Mouse (Mus musculus) stomach, postnatal 0 days (tissue): ENCODE data around the gene Vapa. TPM values are rescaled to one million over a fixed set of nuclear protein-coding genes. Genes with fewer than 3 reads are reported as not detected.
"Not testable (repeated sequence)": the region's sequence is repeated elsewhere in the genome, so short reads cannot be mapped to it uniquely, and the experiment has no call there.

Experiments used
- ATAC-seq: fragments of 200-750 bp; cut with Nextera tagmentation; 2 replicates; pipeline ENCODE4 v1.8.0; 2017; ENCODE audit not compliant: low FRiP score, low TSS enrichment
- DNase-seq: peaks from one replicate; pipeline ENCODE4 v3.0.0-alpha.2; 2016; ENCODE audit warnings: low spot score
- H3K27ac ChIP-seq: fragments of 300-500 bp; sonication (generic); replicated peaks from 2 replicates; pipeline ENCODE4 v1.5.1; 2014; ENCODE audit warnings: mild to moderate bottlenecking, control low read depth
- H3K27me3 ChIP-seq: fragments of 300-500 bp; sonication (generic); 2 replicates; pipeline ENCODE4 v1.6.1; 2014; ENCODE audit warnings: low read length; ENCODE audit not compliant: control insufficient read depth, insufficient read depth
- H3K36me3 ChIP-seq: fragments of 300-500 bp; sonication (generic); 2 replicates; pipeline ENCODE4 v1.6.1; 2014; ENCODE audit warnings: low read length, mixed read lengths; ENCODE audit not compliant: control insufficient read depth, insufficient read depth
- H3K4me1 ChIP-seq: fragments of 300-500 bp; sonication (generic); replicated peaks from 2 replicates; pipeline ENCODE4 v1.6.1; 2014; ENCODE audit warnings: antibody characterized with exemption; ENCODE audit not compliant: control insufficient read depth, insufficient read depth
- H3K4me2 ChIP-seq: fragments of 300-500 bp; sonication (generic); replicated peaks from 2 replicates; pipeline ENCODE4 v1.6.1; 2014; ENCODE audit warnings: low read depth, mild to moderate bottlenecking, control low read depth, moderate library complexity
- H3K4me3 ChIP-seq: fragments of 300-500 bp; sonication (generic); 2 replicates; pipeline ENCODE4 v1.5.1; 2014; ENCODE audit warnings: low read depth, low read length, control low read depth
- H3K9ac ChIP-seq: fragments of 300-500 bp; sonication (generic); 2 replicates; pipeline ENCODE4 v1.6.1; 2014; ENCODE audit warnings: mild to moderate bottlenecking, low read length, control low read depth, mixed read lengths
- H3K9me3 ChIP-seq: fragments of 300-500 bp; sonication (generic); 2 replicates; pipeline ENCODE4 v1.6.1; 2016; ENCODE audit warnings: low read length; ENCODE audit not compliant: control insufficient read depth
- CTCF ChIP-seq: IDR thresholded peaks from 2 replicates; pipeline ENCODE4 v1.5.1; 2016; ENCODE audit warnings: antibody characterized with exemption, low read depth, mild to moderate bottlenecking, moderate library complexity
- EP300 ChIP-seq: optimal IDR thresholded peaks from 2 replicates; pipeline ENCODE3; 2016; ENCODE audit warnings: antibody characterized with exemption
- WGBS: fragments of 180-500 bp; shearing (Covaris S2); extraction: QIAGEN DNeasy Blood & Tissue Kit; methylation state at CpG from one replicate; pipeline ENCODE4 v1.1.7; 2014; 5-methylcytosine and 5-hydroxymethylcytosine counted together
- polyA plus RNA-seq: library from polyadenylated mRNA; unstranded; fragments of >200 nt; fragmentation: Nextera tagmentation; extraction: Ambion mirVana; gene quantifications from 2 replicates; pipeline ENCODE4 v1.2.1, GENCODE M21; 2015

The Vapa gene
- polyA plus RNA-seq, 1 experiment from 2014 or later: 203 TPM

DNA sequence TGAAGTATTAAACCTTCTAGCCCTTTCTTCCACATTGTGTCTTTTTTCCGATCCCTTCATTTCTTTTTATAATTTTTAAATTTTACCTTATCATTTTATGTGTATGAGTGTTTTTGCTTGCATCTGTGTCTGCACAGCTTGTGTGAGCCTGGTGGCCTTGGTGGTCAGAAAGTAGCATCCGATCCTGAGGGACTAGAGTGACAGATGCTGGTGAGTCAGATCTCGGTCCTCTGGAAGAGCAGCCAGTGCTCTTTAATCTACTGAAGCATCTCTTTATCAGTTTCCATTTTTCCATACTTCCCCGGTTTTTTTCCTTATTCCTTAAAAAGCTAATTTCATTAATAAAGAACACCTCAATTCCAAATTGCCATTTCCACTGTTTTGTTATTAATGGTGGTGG is 63.0 kb downstream of the Vapa start:
- no peaks in the 10 kb centered on the region for H3K27me3 ChIP-seq
- no peaks in the 10 kb centered on the region for H3K36me3 ChIP-seq
- no peak overlapping the region for H3K4me2 ChIP-seq
- H3K4me3 ChIP-seq: no peak overlapping the region
- WGBS: 84% methylated on average over 4 of the region's 4 CpGs
- DNase-seq (no peak), ATAC-seq (no peak)
- no peak overlapping the region for H3K9ac ChIP-seq
- no peaks in the 10 kb centered on the region for H3K9me3 ChIP-seq
- TF ChIP-seq EP300 (no peak), CTCF (no peak)
- H3K27ac ChIP-seq: no peak overlapping the region
- no peaks in the 10 kb centered on the region for H3K4me1 ChIP-seq

DNA sequence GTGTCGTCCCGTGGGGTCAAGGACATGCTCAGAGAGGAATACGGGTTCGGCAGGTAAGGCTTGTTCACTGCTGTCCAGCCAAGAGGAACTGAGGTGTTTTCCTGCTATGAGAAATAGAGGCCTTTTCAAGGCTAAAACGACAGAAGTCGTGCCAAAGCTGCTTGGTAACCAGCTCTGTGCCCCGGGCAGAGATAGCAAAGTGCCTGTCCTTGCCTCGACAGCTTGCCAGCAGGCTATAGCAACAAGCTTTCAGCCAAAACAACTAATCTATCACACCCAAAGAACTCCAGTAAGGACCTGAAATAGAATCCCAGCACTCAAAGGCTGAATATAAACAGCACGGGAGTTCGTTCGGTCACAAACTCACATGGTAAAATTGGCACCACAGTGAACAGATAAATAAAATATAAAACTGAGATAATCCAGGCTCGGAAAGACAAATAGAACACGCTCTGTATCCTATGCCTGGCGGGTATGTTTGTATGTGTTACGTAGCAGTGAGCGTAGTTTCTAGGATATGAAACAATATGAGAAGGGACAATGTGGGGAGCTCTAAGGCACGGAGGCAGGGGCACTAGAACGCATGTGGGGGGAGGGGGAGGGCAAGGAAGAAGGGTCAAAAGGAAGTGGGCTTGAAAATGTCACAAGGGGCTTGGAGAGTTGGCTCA is 64.5 kb downstream of the Vapa start:
- DNase-seq: no peak
- TF ChIP-seq EP300 (peak; percentile 67), CTCF (no peak)

DNA sequence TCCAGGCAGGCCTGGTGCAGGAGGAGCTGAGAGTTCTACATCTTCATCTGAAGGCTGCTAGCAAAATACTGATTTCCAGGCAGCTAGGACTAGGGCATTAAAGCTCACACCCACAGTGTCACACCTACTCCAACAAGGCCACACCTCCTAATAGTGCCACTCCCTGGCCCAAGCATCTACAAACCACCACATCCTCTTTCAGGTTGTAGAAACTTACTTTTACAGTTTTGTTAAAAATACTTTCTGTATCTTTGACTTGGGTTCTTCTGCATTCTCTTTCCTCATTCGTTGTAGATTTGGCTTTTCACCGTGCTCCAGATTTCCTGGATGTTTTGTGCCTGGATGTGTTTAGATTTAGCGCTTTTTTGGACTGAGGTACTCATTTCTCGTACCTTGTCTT is 67.1 kb downstream of the Vapa start:
- WGBS: 84% methylated on average over 4 of the region's 4 CpGs
- not testable (repeated sequence) for H3K4me2 ChIP-seq, H3K27me3 ChIP-seq, H3K9me3 ChIP-seq, ATAC-seq, H3K9ac ChIP-seq, H3K36me3 ChIP-seq, H3K4me3 ChIP-seq, H3K4me1 ChIP-seq, DNase-seq, H3K27ac ChIP-seq

More for the DNA sequence above, 64.5 kb downstream of the Vapa start:
- H3K9me3 ChIP-seq: no peaks in the 10 kb centered on the region
- H3K4me1 ChIP-seq: no peaks in the 10 kb centered on the region
- no peaks in the 10 kb centered on the region for H3K36me3 ChIP-seq
- WGBS: 30% methylated on average over 18 of the region's 18 CpGs
- peak; percentile 72 for ATAC-seq
- H3K9ac ChIP-seq: no peak overlapping the region
- no peak overlapping the region for H3K4me2 ChIP-seq
- H3K27ac ChIP-seq: peak overlapping the region; percentile 69
- no peak overlapping the region for H3K4me3 ChIP-seq
- H3K27me3 ChIP-seq: no peaks in the 10 kb centered on the region

DNA sequence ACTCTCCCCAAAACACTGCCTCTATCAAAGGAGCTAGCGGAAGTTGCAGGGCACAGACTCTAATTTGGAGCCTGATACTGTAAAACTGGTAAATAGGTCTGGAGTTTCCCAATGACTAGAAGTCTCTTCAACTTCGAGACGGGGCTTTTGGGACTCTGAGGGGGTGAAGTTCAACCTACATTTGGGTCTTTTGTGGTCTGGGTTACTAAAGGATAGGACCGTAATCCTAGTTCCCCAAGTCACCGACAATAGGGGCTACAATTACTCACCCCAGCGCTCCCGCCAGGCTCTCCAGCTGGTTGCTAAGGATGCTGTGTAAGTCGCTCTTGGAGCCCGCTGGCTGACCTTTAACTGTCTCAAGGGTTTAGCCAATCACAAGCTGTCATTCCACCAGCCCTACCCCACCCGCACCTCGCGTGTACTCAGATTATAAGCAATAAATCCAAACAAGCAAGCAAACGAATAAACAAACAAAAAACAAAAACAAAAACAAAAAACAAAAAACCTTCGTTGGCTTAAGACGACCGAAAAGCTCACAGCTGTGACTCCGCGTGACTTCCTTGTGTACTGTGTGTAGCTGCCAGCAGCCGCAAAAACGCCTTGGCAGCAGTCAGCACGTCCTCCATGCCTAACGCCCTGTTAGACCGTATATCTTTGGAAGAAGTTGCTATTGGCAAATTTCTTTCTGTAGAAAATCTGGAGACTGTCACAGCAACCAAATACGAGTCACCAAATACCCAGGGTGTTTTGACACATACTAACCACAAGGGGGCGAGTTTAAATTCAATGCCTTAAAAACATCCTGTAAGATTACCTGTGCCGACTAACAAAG is 72.7 kb downstream of the Vapa start, which contains the start of gene Tmem232:
Tmem232 (minus strand) TSS at position 342 of the 832 bp plus-strand sequence.
- no peaks in the 10 kb centered on the region for H3K36me3 ChIP-seq
- DNase-seq (peak; percentile 41), ATAC-seq (peak; percentile 74)

DNA sequence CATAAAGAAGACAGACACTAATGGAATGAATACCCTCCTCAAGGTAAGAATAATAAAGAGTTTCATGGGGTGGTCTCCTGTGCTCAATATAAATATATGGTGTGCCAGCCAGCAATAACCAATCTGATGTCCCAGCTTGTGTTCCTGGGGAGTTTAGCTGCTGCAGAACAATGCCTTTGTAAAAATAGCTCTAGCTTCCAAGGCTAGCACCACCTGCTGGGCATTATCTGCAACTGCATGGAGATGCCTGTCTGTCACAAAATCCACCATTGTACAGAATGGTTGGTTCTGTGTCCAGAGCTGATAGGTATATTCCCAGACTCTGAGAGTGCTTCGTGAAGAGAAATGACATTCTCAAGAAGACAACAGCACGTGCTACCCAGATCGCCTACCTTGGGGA is 77.2 kb downstream of the Vapa start:
- Histone ChIP-seq H3K4me3 (no peak overlapping the region), H3K4me1 (no peaks in the 10 kb centered on the region), H3K9ac (no peak overlapping the region), H3K27ac (no peak overlapping the region), H3K9me3 (no peaks in the 10 kb centered on the region), H3K27me3 (no peaks in the 10 kb centered on the region), H3K4me2 (no peak overlapping the region), H3K36me3 (no peaks in the 10 kb centered on the region)
- ATAC-seq (no peak), DNase-seq (peak; percentile 41)
- WGBS: 25% methylated on average over 3 of the region's 3 CpGs
- no peak for TF ChIP-seq EP300
- peak; percentile 86 for TF ChIP-seq CTCF

More for the DNA sequence above, 72.7 kb downstream of the Vapa start, which contains the start of gene Tmem232:
- no peak within 1 kb of the TSS for H3K9ac ChIP-seq
- no peaks in the 10 kb centered on the region for H3K27me3 ChIP-seq
- H3K4me1 ChIP-seq: no peaks in the 10 kb centered on the region
- whole genome bisulfite sequencing: 17% methylated on average over 26 of the region's 26 CpGs
- H3K27ac ChIP-seq: no peak within 1 kb of the TSS
- peak within 1 kb of the TSS; percentile 21 for H3K4me3 ChIP-seq
- TF ChIP-seq EP300 (no peak), CTCF (peak; percentile 73)
- peak within 1 kb of the TSS; percentile 46 for H3K4me2 ChIP-seq
- H3K9me3 ChIP-seq: no peaks in the 10 kb centered on the region

DNA sequence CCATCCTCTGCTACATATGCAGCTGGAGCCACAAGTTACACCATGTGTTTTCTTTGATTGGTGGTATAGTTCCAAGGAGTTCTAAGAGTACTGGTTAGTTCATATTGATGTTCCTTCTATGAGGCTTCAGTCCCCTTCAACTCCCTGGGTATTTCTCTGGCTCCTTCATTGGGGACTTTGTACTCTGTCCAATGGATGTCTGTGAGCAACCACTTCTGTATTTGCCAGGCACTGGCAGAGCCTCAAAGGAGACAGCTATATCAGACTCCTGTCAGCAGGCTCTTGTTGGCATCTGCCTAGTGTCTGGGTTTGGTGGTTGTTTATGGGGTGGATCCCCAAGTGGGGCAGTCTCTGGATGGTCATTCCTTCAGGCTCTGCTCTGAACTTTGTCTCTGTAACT is 81.0 kb downstream of the Vapa start:
- H3K4me1 ChIP-seq, H3K9me3 ChIP-seq, DNase-seq, H3K27me3 ChIP-seq, H3K36me3 ChIP-seq, ATAC-seq, H3K9ac ChIP-seq, H3K27ac ChIP-seq, H3K4me2 ChIP-seq, H3K4me3 ChIP-seq: not testable (repeated sequence)

Other genes starting within 250 kb of the Vapa start
- gene Tmem232, start 72.8 kb downstream of the Vapa start, polyA plus RNA-seq: 0.08 TPM in 1 of 2 replicates, not detected in the other
- gene Txndc2, start 28.6 kb upstream of the Vapa start, polyA plus RNA-seq: not detected in 2 replicates
- 23.1 and 23.5 TPM in 2 replicates for gene Rab31, start 159.2 kb upstream of the Vapa start, polyA plus RNA-seq
- 14.2 and 15.3 TPM in 2 replicates for gene Ppp4r1, start 169.0 kb upstream of the Vapa start, polyA plus RNA-seq